Mouse (Mus musculus) liver, embryonic 14.5 days (tissue): ENCODE data around the gene Cope. TPM values are rescaled to one million over a fixed set of nuclear protein-coding genes. Genes with fewer than 3 reads are reported as not detected.

Source experiments
- ATAC-seq: fragments of 200-750 bp; cut with Nextera tagmentation; 2 replicates; pipeline ENCODE4 v1.8.0; 2017; ENCODE audit warnings: moderate number of reproducible peaks, mild to moderate bottlenecking, moderate library complexity; ENCODE audit not compliant: insufficient read depth
- DNase-seq, 3 experiments: peaks; one replicate each; pipeline ENCODE4 v3.0.0-alpha.2; 2012 to 2013; ENCODE audit warnings: low read depth in 3 of 3, low spot score in 3 of 3
- H3K27ac ChIP-seq: fragments of 300-500 bp; sonication (generic); 2 replicates; pipeline ENCODE4 v1.5.1; 2014; ENCODE audit warnings: moderate library complexity, mild to moderate bottlenecking, control low read depth, inconsistent platforms
- H3K27me3 ChIP-seq: fragments of 300-500 bp; sonication (generic); 2 replicates; pipeline ENCODE4 v1.6.1; 2014; ENCODE audit warnings: mild to moderate bottlenecking, low read length, moderate library complexity; ENCODE audit not compliant: control insufficient read depth, insufficient read depth
- H3K36me3 ChIP-seq: fragments of 300-500 bp; sonication (generic); replicated peaks from 2 replicates; pipeline ENCODE4 v1.6.1; 2014; ENCODE audit warnings: low read depth; ENCODE audit not compliant: control insufficient read depth, insufficient read depth
- H3K4me1 ChIP-seq, 2 experiments: fragments of 200-500 bp in 1 of 2; fragments of 300-500 bp in 1 of 2; sonication (generic) in 1 of 2; replicated peaks; 2 replicates each; pipeline ENCODE4 v1.6.1; 2012 to 2014; ENCODE audit warnings: antibody characterized with exemption in 1 of 2, inconsistent platforms in 1 of 2, low read length in 1 of 2; ENCODE audit not compliant: control insufficient read depth in 2 of 2, insufficient read depth in 2 of 2
- H3K4me2 ChIP-seq: fragments of 300-500 bp; sonication (generic); 2 replicates; pipeline ENCODE4 v1.6.1; 2014; ENCODE audit warnings: low read depth, mild to moderate bottlenecking, control low read depth, moderate library complexity
- H3K4me3 ChIP-seq, 2 experiments: fragments of 200-500 bp in 1 of 2; fragments of 300-500 bp in 1 of 2; sonication (generic) in 1 of 2; 2 replicates each; pipeline ENCODE4 v1.5.1; 2012 to 2014; ENCODE audit warnings: low read depth in 2 of 2, low read length in 2 of 2, mild to moderate bottlenecking in 2 of 2, control low read depth in 1 of 2, inconsistent platforms in 1 of 2, moderate library complexity in 1 of 2; ENCODE audit not compliant: insufficient read depth in 1 of 2
- H3K9ac ChIP-seq: fragments of 300-500 bp; sonication (generic); replicated peaks from 2 replicates; pipeline ENCODE4 v1.6.1; 2014; ENCODE audit warnings: mild to moderate bottlenecking, control low read depth, moderate library complexity
- H3K9me3 ChIP-seq: fragments of 300-500 bp; sonication (generic); 2 replicates; pipeline ENCODE4 v1.6.1; 2016; ENCODE audit warnings: low read length, mixed read lengths; ENCODE audit not compliant: control insufficient read depth
- CTCF ChIP-seq: IDR thresholded peaks from 2 replicates; pipeline ENCODE4 v1.5.1; 2016; ENCODE audit warnings: antibody characterized with exemption, low read depth, control low read depth
- EP300 ChIP-seq: IDR thresholded peaks from 2 replicates; pipeline ENCODE4 v1.6.1; 2016; ENCODE audit warnings: antibody characterized with exemption, low read depth
- WGBS: fragments of 180-500 bp; shearing (Covaris S2); extraction: QIAGEN DNeasy Blood & Tissue Kit; methylation state at CpG from one replicate; pipeline ENCODE4 v1.1.7; 2014; ENCODE audit not compliant: insufficient replicate concordance; 5-methylcytosine and 5-hydroxymethylcytosine counted together
- polyA plus RNA-seq, 2 experiments: library from polyadenylated mRNA; depleted of rRNA in 1 of 2; stranded (reverse) in 1 of 2; unstranded in 1 of 2; fragments of >200 nt; fragmentation: Nextera tagmentation in 1 of 2; extraction: Ambion mirVana in 1 of 2; gene quantifications; 2 replicates each; pipeline versions ENCODE4 v1.2.1 to v1.2.3; 2012 to 2014

Gene Cope
- polyA plus RNA-seq, 2 experiments: 138 to 171 TPM

GRCm38 (mm10) chr8:70283136-70284077, 18.9 kb upstream of the Cope start:
- Histone ChIP-seq H3K4me3 (peak overlapping the region; percentile 65 to 71), H3K4me1 (peaks cover 0 to 11% of the 10 kb centered on the region in 2 experiments; a peak in 2 of 4 replicates), H3K4me2 (peak overlapping the region; percentile 74), H3K27me3 (no peaks in the 10 kb centered on the region; the same call in 1 of the 2 replicates), H3K9ac (peak overlapping the region; percentile 46), H3K27ac (no peak overlapping the region), H3K36me3 (no peaks in the 10 kb centered on the region), H3K9me3 (no peaks in the 10 kb centered on the region; the same call in 1 of the 2 replicates)
- ATAC-seq: peak; percentile 36
- no peak for TF ChIP-seq EP300
- no peak for TF ChIP-seq CTCF
- DNase-seq: no peak
- under 1% methylated on average over 55 of the region's 55 CpGs for WGBS

DNA sequence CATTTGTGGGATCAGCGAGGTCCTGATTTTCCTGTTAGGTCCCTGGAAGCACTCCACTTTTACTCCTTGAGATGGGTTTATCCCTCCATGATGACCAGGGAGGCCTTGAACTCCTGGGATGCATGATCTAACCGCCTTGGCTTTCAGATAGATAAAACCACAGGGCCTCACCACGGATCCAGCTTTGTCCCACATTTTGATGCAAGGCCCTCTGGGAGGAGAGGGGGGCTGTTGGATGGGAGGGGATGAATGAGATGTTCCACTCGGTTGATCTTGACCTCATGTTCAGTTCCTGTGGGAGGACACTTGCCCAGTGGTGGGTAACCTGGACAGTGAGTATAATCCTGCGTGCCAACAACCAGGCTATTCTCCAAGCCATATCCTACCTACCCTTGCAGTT, 17.9 kb upstream of the Cope start:
- no peak for ATAC-seq
- TF ChIP-seq CTCF: no peak
- Histone ChIP-seq H3K27ac (no peak overlapping the region), H3K4me2 (no peak overlapping the region), H3K4me3 (no peak overlapping the region), H3K4me1 (peaks cover 0 to 11% of the 10 kb centered on the region in 2 experiments; a peak in 2 of 4 replicates), H3K36me3 (no peaks in the 10 kb centered on the region), H3K27me3 (no peaks in the 10 kb centered on the region; the same call in 1 of the 2 replicates), H3K9ac (no peak overlapping the region), H3K9me3 (no peaks in the 10 kb centered on the region; the same call in 1 of the 2 replicates)
- WGBS: 51% methylated on average over 5 of the region's 5 CpGs
- DNase-seq: no peak

DNA sequence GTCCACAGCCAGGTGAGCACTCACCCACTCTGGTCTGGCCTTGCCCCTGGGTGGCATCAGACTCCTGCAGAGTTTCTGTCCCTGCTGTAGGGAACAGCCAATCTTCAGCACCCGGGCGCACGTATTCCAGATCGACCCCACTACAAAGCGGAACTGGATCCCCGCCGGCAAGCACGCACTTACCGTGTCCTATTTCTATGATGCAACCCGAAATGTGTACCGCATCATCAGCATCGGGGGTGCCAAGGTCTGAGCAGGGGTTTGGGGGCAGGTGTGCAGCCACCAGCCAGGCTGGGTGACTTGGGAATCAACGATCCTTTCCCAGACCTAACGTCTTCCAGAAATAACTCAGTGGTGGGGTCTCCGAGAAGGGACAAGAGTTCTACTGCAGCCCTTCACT, 17.0 kb upstream of the Cope start:
- DNase-seq (no peak), ATAC-seq (no peak)
- WGBS: 90% methylated on average over 15 of the region's 15 CpGs
- no peak overlapping the region for H3K9ac ChIP-seq
- H3K36me3 ChIP-seq: no peaks in the 10 kb centered on the region
- no peak overlapping the region for H3K4me3 ChIP-seq
- H3K27ac ChIP-seq: no peak overlapping the region
- no peaks in the 10 kb centered on the region; the same call in 1 of the 2 replicates for H3K9me3 ChIP-seq
- H3K4me1 ChIP-seq: peaks cover 0 to 11% of the 10 kb centered on the region in 2 experiments; a peak in 2 of 4 replicates
- H3K4me2 ChIP-seq: no peak overlapping the region
- TF ChIP-seq EP300 (no peak), CTCF (no peak)
- H3K27me3 ChIP-seq: no peaks in the 10 kb centered on the region; the same call in 1 of the 2 replicates

DNA sequence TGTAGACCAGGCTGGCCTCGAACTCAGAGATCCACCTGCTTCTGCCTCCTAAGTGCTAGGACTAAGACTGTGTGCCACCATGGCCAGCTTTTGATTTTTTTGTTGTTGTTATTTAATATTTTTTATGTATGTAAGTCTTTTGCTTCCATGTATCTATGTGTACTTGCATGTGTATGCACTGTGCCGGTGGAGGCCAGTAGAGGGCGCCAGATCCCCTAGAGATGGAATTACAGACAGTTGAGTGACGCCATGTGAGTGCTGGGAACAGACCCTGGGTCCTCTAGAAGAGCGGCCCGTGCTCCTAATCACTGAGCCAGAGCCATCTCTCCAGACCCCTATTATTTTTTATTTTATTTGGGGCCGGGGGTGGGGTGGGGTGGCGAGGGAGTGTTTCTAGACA, 15.6 kb upstream of the Cope start:
- Histone ChIP-seq H3K4me1 (peaks cover 0 to 2% of the 10 kb centered on the region in 2 experiments; a peak in 1 of 4 replicates), H3K9ac (no peak overlapping the region), H3K4me3 (no peak overlapping the region), H3K27me3 (no peaks in the 10 kb centered on the region; the same call in 1 of the 2 replicates), H3K27ac (no peak overlapping the region), H3K4me2 (no peak overlapping the region), H3K36me3 (no peaks in the 10 kb centered on the region), H3K9me3 (no peaks in the 10 kb centered on the region; the same call in 1 of the 2 replicates)
- 75% methylated on average over 8 of the region's 8 CpGs for WGBS
- TF ChIP-seq CTCF: peak; percentile 69
- no peak for TF ChIP-seq EP300
- no peak for DNase-seq
- ATAC-seq: no peak

GRCm38 (mm10) chr8:70293988-70294405, 8.3 kb upstream of the Cope start:
- Histone ChIP-seq H3K9ac (no peak overlapping the region), H3K27ac (no peak overlapping the region), H3K9me3 (no peaks in the 10 kb centered on the region), H3K4me2 (no peak overlapping the region), H3K27me3 (no peaks in the 10 kb centered on the region), H3K4me3 (no peak overlapping the region), H3K36me3 (peaks cover 47% of the 10 kb centered on the region), H3K4me1 (no peaks in the 10 kb centered on the region)
- TF ChIP-seq CTCF (no peak), EP300 (no peak)
- 64% methylated on average over 5 of the region's 5 CpGs for WGBS
- DNase-seq (no peak), ATAC-seq (no peak)
